Mouse (Mus musculus) limb, embryonic 10.5 days (tissue): Measurements from ENCODE around the gene Gpr182. TPM values are rescaled to one million over a fixed set of nuclear protein-coding genes. Genes with fewer than 3 reads are reported as not detected.
A peak's percentile ranks its signal among the peaks of the same experiment; 100 is the strongest.

Experiments
- DNase-seq: peaks from one replicate; pipeline ENCODE4 v3.0.0-alpha.2; 2017; ENCODE audit warnings: low spot score
- H3K27ac ChIP-seq: fragments of 300-500 bp; sonication (generic); 2 replicates; pipeline ENCODE4 v1.5.1; 2016; ENCODE audit warnings: mild to moderate bottlenecking
- H3K27me3 ChIP-seq: fragments of 300-500 bp; sonication (generic); 2 replicates; pipeline ENCODE4 v1.6.1; 2016; ENCODE audit warnings: low read depth, mild to moderate bottlenecking; ENCODE audit not compliant: poor library complexity, severe bottlenecking
- H3K36me3 ChIP-seq: fragments of 300-500 bp; sonication (generic); 2 replicates; pipeline ENCODE4 v1.6.1; 2016; ENCODE audit warnings: mild to moderate bottlenecking, moderate library complexity
- H3K4me1 ChIP-seq: fragments of 300-500 bp; sonication (generic); 2 replicates; pipeline ENCODE4 v1.6.1; 2016
- H3K4me3 ChIP-seq: fragments of 300-500 bp; sonication (generic); 2 replicates; pipeline ENCODE4 v1.5.1; 2016; ENCODE audit warnings: mild to moderate bottlenecking, moderate library complexity
- H3K9me3 ChIP-seq: fragments of 300-500 bp; sonication (generic); replicated peaks from 2 replicates; pipeline ENCODE4 v1.6.1; 2016; ENCODE audit warnings: mild to moderate bottlenecking
- WGBS: fragments of 180-500 bp; shearing (Covaris S2); methylation state at CpG from one replicate; pipeline ENCODE4 v1.1.7; 2016; 5-methylcytosine and 5-hydroxymethylcytosine counted together
- polyA plus RNA-seq: library from polyadenylated mRNA; unstranded; fragments of >200 nt; fragmentation: Nextera tagmentation; extraction: Ambion mirVana; gene quantifications from 2 replicates; pipeline ENCODE4 v1.2.1, GENCODE M21; 2016

The Gpr182 gene
- polyA plus RNA-seq, 1 experiment from 2014 or later = 0.50 TPM

DNA sequence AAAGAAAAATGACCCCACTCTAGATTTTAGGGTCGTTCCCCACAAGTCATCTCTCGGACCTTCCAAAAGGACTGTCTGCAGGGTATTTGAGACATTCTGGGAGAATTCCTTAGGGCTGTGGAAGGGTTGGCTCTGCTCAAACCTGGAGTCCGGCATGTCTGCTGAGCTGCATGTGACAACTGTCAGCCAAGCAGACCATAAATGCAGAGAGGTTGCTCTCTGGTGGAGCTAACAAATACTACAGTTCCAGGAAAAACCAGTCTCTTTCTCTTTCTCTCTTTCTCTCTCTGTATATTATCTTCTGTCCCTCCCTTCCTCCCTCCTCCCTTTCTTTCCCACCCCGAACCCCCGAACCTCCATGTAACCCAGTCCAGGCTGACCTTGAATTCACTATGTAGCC, 17.1 kb downstream of the Gpr182 start:
- Histone ChIP-seq H3K4me3 (no peak overlapping the region), H3K36me3 (no peaks in the 10 kb centered on the region), H3K27ac (no peak overlapping the region), H3K4me1 (peaks cover 17% of the 10 kb centered on the region; the same call in 1 of the 2 replicates), H3K27me3 (peaks cover 8% of the 10 kb centered on the region; the same call in 1 of the 2 replicates), H3K9me3 (no peaks in the 10 kb centered on the region)
- no peak for DNase-seq
- 62% methylated on average over 5 of the region's 5 CpGs for WGBS

- Histone ChIP-seq H3K27me3 (peaks cover 26% of the 10 kb centered on the region), H3K4me3 (no peak overlapping the region), H3K27ac (no peak overlapping the region), H3K9me3 (no peaks in the 10 kb centered on the region), H3K36me3 (no peaks in the 10 kb centered on the region), H3K4me1 (peaks cover 6% of the 10 kb centered on the region; the same call in 1 of the 2 replicates)
- no peak for DNase-seq
- 38% methylated on average over 5 of the region's 5 CpGs for WGBS
Measured at GRCm38 (mm10) chr10:127731397-127731796, 20.1 kb downstream of the Gpr182 start.

GRCm38 (mm10) chr10:127730933-127731310, 20.6 kb downstream of the Gpr182 start:
- Histone ChIP-seq H3K27me3 (peaks cover 26% of the 10 kb centered on the region), H3K4me1 (peaks cover 6% of the 10 kb centered on the region; the same call in 1 of the 2 replicates), H3K9me3 (no peaks in the 10 kb centered on the region), H3K36me3 (no peaks in the 10 kb centered on the region), H3K27ac (no peak overlapping the region), H3K4me3 (no peak overlapping the region)
- WGBS = 48% methylated on average over 9 of the region's 9 CpGs
- no peak for DNase-seq

- H3K36me3 ChIP-seq = no peaks in the 10 kb centered on the region
- peaks cover 31% of the 10 kb centered on the region for H3K27me3 ChIP-seq
- H3K27ac ChIP-seq = no peak overlapping the region
- peaks cover 6% of the 10 kb centered on the region; the same call in 1 of the 2 replicates for H3K4me1 ChIP-seq
- DNase-seq = no peak
- H3K4me3 ChIP-seq = no peak overlapping the region
- H3K9me3 ChIP-seq = no peaks in the 10 kb centered on the region
- WGBS = 77% methylated on average over 11 of the region's 11 CpGs
Measured at GRCm38 (mm10) chr10:127730285-127730932, 21.1 kb downstream of the Gpr182 start.

- Histone ChIP-seq H3K27ac (no peak overlapping the region), H3K36me3 (no peaks in the 10 kb centered on the region), H3K4me3 (no peak overlapping the region), H3K27me3 (peaks cover 31% of the 10 kb centered on the region), H3K4me1 (peaks cover 14% of the 10 kb centered on the region; the same call in 1 of the 2 replicates), H3K9me3 (no peaks in the 10 kb centered on the region)
- no peak for DNase-seq
- WGBS = 84% methylated on average over 8 of the region's 8 CpGs
Measured at GRCm38 (mm10) chr10:127728437-127728836, 23.1 kb downstream of the Gpr182 start.

DNA sequence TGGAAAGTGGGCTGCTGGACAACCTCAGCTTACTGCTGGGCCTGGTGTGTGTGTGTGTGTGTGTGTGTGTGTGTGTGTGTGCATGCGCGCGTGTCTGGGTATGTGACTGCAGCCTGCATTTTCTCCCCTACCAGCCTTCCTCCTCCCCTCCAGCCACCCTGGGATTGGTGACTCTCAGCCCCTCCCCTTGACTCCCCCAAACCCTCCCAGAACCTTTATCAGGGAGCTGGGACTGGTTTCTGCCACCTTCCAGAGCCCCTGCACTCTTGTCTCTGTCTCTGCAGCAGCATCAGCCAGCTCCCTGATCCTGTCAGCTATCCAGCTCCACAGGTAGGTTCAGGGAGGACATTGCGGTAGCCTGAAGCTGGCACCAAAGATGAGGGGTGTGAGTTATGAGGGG, 26.4 kb downstream of the Gpr182 start:
- H3K27me3 ChIP-seq = peaks cover 59% of the 10 kb centered on the region
- 94% methylated on average over 4 of the region's 4 CpGs for WGBS

DNA sequence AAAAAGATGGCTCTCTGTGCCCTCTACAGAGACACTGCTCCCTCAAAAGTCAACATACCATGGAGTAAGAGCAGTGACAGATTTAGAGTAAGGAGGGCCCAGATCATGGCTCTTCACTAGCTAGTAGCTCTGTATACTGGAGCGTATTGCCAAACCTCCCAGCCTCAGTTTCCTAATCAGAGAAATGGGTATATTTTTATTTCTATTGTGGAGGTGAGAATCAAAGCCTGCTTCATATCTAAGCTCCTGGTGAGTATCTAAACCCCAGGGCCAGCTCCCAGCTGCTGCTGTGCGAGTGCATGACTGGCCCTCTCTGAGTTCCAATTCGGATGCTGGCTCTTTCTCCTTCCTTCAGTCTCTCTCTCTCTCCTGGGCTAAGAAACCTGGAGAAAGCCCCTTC, 27.4 kb downstream of the Gpr182 start, which contains the start of gene Tac2:
Tac2 (plus strand) TSS at position 301 of the 400 bp plus-strand sequence.
- H3K27ac ChIP-seq = no peak within 1 kb of the TSS
- WGBS = 86% methylated on average over 3 of the region's 3 CpGs
- no peak within 1 kb of the TSS for H3K4me3 ChIP-seq
- peaks cover 61% of the 10 kb centered on the region for H3K27me3 ChIP-seq
- peaks cover 27% of the 10 kb centered on the region for H3K4me1 ChIP-seq
- DNase-seq = no peak
- H3K36me3 ChIP-seq = no peaks in the 10 kb centered on the region
- H3K9me3 ChIP-seq = no peaks in the 10 kb centered on the region

More for the DNA sequence above, 26.4 kb downstream of the Gpr182 start:
- Histone ChIP-seq H3K9me3 (no peaks in the 10 kb centered on the region), H3K27ac (no peak overlapping the region), H3K4me1 (peaks cover 27% of the 10 kb centered on the region), H3K36me3 (no peaks in the 10 kb centered on the region), H3K4me3 (no peak overlapping the region)
- DNase-seq = no peak

- H3K27ac ChIP-seq = peak overlapping the region; percentile 62
- no peaks in the 10 kb centered on the region for H3K9me3 ChIP-seq
- H3K4me3 ChIP-seq = peak overlapping the region; percentile 32
- WGBS = 10% methylated on average over 20 of the region's 20 CpGs
- H3K4me1 ChIP-seq = peaks cover 37% of the 10 kb centered on the region
- H3K36me3 ChIP-seq = no peaks in the 10 kb centered on the region
- peak; percentile 37 for DNase-seq
- H3K27me3 ChIP-seq = peaks cover 45% of the 10 kb centered on the region
Measured at GRCm38 (mm10) chr10:127721671-127722418, 29.7 kb downstream of the Gpr182 start.

GRCm38 (mm10) chr10:127712736-127713135, 38.8 kb downstream of the Gpr182 start:
- Histone ChIP-seq H3K4me1 (peaks cover 14% of the 10 kb centered on the region), H3K27me3 (no peaks in the 10 kb centered on the region), H3K9me3 (no peaks in the 10 kb centered on the region), H3K36me3 (no peaks in the 10 kb centered on the region), H3K27ac (no peak overlapping the region), H3K4me3 (no peak overlapping the region)
- DNase-seq = no peak
- 68% methylated on average over 6 of the region's 6 CpGs for WGBS

- H3K27ac ChIP-seq = no peak overlapping the region
- no peaks in the 10 kb centered on the region for H3K9me3 ChIP-seq
- no peak overlapping the region for H3K4me3 ChIP-seq
- no peaks in the 10 kb centered on the region for H3K36me3 ChIP-seq
- WGBS = 81% methylated on average over 13 of the region's 13 CpGs
- DNase-seq = no peak
- peaks cover 11% of the 10 kb centered on the region for H3K4me1 ChIP-seq
- H3K27me3 ChIP-seq = no peaks in the 10 kb centered on the region
Measured at GRCm38 (mm10) chr10:127710331-127710730, 41.2 kb downstream of the Gpr182 start.

GRCm38 (mm10) chr10:127708850-127709370, 42.6 kb downstream of the Gpr182 start:
- Histone ChIP-seq H3K27ac (no peak overlapping the region), H3K4me1 (peaks cover 11% of the 10 kb centered on the region), H3K4me3 (no peak overlapping the region), H3K9me3 (no peaks in the 10 kb centered on the region), H3K36me3 (no peaks in the 10 kb centered on the region), H3K27me3 (no peaks in the 10 kb centered on the region)
- 82% methylated on average over 3 of the region's 3 CpGs for WGBS
- no peak for DNase-seq

DNA sequence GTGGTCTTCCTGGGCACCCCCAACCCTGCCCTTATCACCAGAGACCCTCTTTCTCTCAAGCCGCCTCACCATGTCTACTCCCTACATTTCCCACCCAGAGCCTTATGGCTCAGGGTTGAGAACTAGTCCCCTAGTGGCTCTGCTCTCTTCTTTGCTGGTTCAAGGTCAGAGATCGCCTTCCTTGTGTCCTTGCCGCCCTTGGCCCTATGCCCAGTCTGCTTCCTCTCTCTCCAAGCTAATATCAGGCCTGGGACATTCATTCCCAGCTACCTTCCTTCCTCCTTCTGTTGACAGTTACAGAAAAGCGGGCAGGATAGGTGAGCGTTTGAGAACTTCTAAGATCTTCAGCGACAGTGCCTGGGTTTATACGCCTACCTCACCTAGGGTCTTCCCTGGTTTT, 43.8 kb downstream of the Gpr182 start:
- Histone ChIP-seq H3K9me3 (no peaks in the 10 kb centered on the region), H3K27me3 (no peaks in the 10 kb centered on the region), H3K4me1 (peaks cover 5% of the 10 kb centered on the region), H3K4me3 (no peak overlapping the region), H3K36me3 (no peaks in the 10 kb centered on the region), H3K27ac (no peak overlapping the region)
- 88% methylated on average over 7 of the region's 7 CpGs for WGBS
- no peak for DNase-seq

- no peaks in the 10 kb centered on the region for H3K27me3 ChIP-seq
- H3K4me3 ChIP-seq = no peak overlapping the region
- H3K27ac ChIP-seq = no peak overlapping the region
- H3K4me1 ChIP-seq = no peaks in the 10 kb centered on the region
- 87% methylated on average over 4 of the region's 4 CpGs for WGBS
- no peak for DNase-seq
- no peaks in the 10 kb centered on the region for H3K36me3 ChIP-seq
- H3K9me3 ChIP-seq = no peaks in the 10 kb centered on the region
Measured at GRCm38 (mm10) chr10:127705783-127706182, 45.7 kb downstream of the Gpr182 start.
